Mouse (Mus musculus): ENCODE data around the gene Ehhadh.

Gene Ehhadh

DNA sequence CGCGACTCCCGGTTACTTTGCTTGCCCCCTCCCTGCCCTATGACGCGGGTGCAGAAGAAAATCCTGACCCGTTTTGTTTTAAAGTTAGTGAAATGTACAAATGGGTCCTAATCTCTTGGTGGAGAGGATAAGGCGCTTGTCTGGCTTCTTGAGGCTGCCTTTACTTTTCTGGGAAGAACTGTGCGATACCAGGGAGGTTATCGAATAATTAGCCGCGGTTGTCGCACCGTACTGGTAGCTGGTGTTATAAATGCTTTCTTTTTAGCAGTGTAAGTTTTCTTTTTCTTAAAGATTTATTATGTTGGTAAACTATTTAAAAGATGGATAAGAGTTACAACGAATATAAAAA is 7.1 kb upstream of the Ehhadh start:
- peak; percentile 40 for DNase-seq (ENCODE audit: low read depth, low spot score)

DNA sequence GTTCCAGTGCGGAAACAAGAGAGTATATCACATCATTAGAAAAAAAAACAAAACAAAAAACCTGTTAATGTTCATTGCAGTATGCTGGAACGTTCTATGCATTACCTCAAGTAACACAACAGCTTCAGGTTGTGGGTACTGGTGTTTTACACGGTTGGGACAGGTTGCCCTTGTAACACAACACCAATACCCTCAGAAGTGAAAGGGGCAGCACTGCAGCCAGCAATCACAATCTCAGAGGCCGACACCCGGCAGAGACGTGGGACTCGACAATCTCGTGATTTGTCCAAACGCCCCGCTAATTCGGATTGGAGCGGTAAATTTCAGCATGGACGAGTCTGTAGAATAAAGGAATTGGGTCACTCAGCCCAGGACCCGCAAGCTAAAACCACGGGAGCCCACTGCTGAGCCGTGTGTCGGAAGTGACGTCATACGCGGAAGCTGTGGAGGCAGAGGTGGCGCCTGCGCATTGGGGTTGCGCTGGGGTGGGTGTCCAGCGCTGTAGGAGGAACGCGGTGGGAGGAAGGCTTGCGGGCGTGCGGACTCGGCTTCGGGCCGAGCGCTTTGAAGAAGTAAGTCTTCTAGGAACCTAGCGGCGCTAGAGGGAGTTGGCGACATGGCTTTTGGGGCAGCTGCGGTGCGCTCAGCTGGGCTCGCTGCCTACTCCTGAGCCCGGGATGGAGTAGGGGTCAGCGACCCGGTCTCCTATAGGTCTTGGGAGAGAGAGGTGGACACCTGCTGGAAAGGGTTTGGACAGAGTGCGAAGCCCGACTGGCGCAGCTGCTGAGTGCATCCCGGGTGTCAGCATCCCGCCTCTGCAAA is 6.5 kb upstream of the Ehhadh start, which contains the start of gene Map3k13:
TSS of gene Map3k13 (plus strand) at position 472 of the 822 bp plus-strand sequence.
- DNase-seq (ENCODE audit: low read depth, low spot score) = peak; percentile 87

DNA sequence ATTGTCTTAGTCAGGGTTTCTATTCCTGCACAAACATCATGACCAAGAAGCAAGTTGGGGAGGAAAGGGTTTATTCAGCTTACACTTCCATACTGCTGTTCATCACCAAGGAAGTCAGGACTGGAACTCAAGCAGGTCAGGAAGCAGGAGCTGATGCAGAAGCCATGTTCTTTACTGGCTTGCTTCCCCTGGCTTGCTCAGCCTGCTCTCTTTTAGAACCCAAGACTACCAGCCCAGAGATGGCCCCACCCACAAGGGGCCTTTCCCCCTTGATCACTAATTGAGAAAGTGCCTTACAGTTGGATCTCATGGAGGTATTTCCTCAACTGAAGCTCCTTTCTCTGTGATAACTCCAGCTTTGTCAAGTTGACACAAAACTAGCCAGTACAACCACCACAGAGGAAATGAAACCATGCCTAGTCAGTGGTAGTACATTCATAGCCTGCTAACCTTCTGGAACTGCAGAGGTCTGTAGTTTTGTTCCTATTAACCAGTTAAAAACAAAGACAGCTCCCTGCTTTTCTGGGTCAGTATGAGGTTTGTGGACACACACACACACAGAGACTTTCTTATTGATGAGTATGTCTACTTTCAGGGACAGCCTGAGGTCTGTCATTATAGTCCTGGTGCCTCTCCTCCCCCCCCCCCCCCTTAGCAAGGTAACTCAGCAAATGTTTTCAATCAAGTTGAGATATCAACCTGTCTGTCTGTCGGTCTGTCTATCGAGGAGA is 5.6 kb upstream of the Ehhadh start:
- peak; percentile 17 for DNase-seq (ENCODE audit: low read depth, low spot score)

DNA sequence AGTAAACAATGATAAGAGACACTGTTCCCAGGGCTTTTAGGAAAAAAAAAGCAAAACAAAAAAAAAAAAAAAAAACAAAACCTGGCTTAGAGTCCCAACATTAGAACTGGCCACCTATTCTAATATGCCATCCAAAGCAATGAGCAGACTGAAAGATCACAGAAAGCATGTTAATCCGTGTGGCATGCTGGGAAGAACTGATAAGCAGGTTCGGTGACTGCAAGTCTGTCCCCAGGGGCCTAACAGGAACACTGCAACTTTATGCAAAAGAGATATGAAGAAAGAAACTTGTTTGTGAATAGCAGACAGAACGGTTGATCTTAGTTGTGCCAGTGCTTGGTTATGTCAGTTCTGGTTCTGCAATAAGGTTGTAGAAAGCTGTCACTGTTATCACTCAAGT is 4.2 kb upstream of the Ehhadh start:
- DNase-seq (ENCODE audit: low read depth, low spot score) = peak; percentile 50

DNA sequence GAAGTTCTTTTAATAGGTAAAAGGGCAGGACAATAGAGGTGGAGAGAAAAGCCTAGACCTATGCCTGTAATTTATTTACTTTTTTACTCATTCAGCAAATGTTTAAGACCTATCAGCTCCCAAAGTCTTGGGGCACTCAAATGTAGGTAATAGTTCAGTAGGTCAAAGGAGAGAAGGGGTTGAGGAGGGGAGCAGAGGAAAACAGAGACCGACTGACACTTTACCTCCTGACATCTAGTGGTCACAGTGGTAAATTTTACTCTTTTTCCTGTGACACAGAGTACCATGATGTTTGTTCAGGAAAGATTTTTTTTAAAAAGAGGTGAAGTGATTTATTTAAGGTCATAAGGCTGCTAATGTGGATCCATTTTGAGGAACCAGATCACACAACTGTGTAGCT is 2.9 kb upstream of the Ehhadh start:
- no peak for DNase-seq (ENCODE audit: low read depth, low spot score)

DNA sequence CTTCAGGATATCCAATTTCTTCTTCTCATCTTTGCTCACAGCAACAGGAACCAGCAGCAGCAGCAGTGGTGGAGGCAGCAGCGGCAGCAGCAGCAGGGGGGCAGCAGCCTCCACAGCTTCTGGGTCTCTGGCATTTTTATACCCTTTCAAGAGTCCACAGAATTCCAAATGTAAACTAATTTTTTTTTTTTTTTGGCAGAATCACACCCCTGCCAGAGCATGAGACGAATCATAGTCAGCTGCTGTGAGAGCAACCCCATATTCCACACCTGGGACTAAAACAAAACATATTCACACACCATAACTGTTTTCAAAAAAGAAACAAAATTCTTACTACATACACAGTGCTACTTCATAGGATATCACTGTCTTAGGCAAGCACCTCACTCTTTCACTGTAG is 1.6 kb upstream of the Ehhadh start:
- no peak for DNase-seq (ENCODE audit: low read depth, low spot score)

DNA sequence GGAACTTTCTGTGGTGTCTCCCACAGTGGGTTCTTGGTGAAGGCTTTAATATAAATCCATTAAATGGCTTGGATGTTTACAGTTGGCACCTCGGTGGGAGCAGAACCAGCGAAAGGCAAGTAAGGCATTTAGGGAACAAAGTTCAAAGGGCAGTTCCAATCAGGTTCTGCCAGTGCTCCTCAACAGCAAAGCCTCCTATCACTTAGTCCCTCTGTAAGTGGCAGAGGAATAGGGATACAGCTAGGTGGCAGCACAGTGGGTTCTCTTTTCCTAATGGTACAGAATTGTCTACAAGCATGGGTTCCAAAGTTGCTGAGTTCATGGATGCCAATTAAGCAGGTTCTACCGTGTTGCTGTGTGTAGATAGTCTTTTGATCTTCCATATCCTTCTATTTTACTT is 974 bp upstream of the Ehhadh start:
- DNase-seq (ENCODE audit: low read depth, low spot score) = no peak

DNA sequence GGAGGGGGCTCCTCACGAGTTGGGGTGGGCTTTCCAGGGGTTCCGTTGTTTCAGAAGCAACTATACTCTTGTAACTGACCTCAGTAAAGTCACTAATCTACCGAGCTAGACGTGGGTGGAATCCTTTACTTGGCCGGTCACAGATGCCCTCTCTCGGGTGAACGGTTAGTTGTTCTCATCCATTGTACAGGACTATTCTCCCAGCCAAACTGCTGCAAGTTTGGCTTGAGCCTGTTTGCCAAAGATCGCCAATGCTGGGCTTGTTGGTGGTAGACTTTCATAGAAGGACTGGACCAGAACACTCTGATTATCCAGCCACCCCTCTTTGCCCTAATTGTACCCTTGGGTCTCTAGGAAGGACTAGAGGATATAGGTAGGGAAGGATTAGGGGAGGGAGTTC is 1.3 kb downstream of the Ehhadh start:
- no peak for DNase-seq (ENCODE audit: low read depth, low spot score)

DNA sequence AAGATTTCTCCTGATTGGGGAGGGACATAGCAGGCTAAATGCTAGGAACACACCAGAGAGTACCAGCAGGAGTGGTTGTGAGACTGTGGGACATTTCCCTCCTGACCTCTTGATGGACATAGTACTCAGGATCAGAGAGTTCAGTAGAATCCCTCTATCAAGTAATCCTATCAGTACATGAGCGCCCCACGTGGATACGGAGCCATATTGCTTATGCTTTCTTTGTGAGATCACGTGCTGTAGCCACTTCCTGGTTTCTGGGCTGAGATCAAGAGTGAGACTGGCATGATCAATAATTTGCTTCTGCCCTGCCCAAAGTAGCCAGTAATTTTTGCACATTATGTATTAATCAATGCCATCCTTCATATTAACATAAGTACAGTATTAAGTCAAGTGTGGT is 2.6 kb downstream of the Ehhadh start:
- no peak for DNase-seq (ENCODE audit: low read depth, low spot score)

DNA sequence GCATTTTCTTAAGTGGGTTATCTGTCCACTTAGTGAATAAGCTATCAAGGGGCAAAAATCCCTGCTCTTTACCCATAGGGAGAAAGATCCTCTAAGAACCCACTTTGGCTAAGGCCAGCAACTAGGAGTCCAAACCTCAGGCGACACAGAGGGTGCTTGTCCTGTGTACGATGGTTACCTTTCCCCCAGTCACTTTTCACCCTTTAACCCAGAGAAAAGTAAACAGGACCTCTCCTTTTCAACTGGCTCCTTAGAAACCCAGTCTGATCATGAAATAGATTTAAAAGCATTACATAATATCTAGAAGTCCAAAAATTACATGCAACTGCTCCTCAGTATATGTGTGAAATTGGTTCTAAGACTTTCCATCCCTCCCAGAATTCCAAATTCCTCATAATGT is 4.8 kb downstream of the Ehhadh start:
- no peak for DNase-seq (ENCODE audit: low read depth, low spot score)

DNA sequence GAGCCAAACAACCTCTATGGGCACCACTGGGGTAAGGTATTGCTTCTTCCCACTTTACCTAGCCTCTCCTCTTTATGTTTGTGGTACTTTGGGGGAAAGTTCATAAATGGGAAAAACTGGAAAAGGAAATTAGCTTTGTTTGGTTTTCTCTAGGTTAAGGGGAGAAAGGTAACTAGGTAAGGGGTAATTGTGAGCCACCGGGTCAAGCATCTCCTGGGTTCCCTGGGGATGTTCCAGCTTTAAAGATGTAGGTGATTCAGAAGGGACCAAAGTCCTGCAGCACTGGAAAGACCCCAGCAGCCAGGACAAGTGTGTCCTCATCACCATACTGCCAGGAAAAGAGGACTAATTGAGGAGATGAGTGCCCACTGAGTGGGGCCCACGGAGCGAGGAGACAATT is 5.7 kb downstream of the Ehhadh start:
- DNase-seq (ENCODE audit: low read depth, low spot score) = no peak

DNA sequence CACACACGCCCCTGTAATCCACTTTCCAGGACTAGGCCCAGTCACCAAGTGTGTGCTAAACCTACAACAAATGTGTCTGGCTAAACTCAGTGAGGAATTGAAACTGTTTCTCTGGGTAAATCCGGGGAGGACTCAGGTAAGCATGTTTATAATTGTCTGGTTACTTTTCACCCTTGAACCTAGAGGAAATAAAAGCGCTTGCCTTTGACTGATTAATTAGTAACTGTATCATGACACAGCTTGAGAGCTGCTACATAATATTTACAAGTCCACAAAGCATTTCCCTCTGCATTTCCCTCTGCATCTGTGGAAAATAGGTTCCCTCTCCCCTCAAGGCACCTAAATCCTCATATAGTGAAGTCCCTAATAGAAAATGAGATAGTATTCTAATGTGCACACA is 6.3 kb downstream of the Ehhadh start:
- DNase-seq (ENCODE audit: low read depth, low spot score) = no peak

DNA sequence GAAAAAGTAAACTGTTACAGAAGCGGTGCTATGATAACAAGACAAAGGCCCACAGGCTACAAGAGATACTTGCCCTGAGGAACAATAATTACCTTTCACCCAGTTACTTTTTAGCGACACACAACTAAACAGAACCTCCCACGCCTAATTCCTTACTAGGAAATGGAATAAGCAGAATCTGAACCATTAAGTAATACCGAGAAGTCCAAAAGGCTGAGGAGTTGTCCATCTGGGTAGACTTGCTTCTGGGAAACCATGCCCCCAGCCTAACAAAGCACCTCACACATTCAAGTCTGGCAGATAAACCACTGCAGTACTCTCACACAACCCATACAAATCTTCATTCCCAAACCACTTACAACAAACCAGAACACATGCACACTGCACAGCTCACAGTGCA is 8.5 kb downstream of the Ehhadh start:
- DNase-seq (ENCODE audit: low read depth, low spot score) = no peak

DNA sequence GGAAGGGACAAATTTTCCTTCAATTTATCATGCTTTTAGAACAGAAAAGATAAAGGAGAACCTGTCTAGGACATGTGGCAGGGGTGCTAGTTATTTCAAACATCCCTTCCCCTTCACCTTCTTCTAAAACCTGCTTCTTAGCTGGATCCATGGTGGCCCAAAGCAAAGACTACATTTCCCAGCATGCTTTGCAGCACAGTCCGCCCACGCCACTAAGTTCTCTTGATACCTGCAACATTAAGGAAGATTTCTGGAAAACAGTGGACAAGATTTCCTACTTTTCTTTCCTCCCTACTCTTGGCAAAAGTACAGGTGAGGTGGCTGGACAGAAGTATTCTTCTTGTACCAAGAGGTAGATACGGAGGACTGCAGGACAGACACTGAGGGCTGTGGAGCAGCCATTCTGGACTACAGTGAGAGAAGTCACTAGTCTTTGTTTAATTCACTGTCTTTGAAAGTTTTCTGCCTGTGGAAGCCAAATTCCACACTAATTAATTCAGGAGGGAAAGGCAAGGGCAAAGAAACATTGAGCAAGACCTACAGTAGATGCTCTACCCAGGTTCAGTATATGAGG is 9.2 kb downstream of the Ehhadh start:
- no peak for DNase-seq (ENCODE audit: low read depth, low spot score)

DNA sequence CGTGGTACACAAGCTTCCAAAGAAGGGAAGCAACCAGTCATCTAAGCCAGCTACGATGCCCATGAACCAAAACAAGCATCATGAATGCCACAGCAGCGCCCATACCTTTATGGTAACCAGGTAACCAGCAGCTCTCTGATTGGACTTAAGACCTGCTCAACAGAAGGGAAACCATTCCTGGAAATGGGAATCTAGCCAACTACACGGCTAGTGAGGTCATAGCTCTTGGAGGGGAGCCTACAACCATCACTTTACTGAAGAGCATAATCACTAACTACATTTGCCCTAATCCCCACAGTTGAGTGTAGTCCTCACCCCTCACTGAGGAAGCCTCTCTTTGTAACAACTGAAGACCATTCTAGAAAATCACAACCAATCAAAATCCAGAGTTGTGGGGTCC is 12.9 kb downstream of the Ehhadh start:
- DNase-seq (ENCODE audit: low read depth, low spot score) = no peak

DNA sequence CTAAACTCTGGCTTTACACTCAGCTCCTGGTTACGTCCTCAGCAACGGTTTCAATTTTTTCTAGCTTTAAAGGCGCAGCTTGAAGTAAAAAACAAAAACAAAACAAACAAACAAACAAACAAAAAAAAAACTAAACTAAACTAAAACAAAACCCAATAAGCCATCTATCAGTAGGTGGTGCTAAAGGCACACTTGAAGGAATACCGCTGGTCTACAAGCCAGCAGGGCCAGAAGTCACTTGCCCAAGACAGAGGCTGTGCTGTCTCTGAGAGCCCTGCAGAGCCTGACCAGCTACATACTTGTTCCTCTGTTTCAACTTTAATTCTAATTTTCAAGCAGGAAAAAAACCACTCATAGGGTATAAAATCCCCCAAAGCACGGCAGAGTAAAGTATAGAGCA is 17.9 kb downstream of the Ehhadh start:
- DNase-seq (ENCODE audit: low read depth, low spot score) = no peak

DNA sequence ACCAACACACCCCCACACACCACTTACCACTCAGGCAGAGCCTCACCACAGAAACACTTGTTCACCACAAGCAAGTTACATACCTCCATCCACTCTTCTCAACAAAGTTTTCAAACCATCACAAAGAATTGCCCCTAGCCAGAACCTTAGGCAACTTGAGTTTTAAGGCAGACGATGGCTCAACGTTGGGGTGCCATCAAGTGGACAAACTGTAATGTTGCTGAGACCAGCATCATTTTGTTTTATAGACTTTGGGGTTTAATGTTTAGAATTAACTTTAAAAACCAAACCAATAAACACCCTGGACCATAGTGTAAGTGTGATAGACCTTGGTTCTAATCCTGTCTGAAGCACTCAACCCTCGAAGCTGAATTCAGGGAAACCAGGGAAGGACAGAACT is 19.4 kb downstream of the Ehhadh start:
- no peak for DNase-seq (ENCODE audit: low read depth, low spot score)

DNA sequence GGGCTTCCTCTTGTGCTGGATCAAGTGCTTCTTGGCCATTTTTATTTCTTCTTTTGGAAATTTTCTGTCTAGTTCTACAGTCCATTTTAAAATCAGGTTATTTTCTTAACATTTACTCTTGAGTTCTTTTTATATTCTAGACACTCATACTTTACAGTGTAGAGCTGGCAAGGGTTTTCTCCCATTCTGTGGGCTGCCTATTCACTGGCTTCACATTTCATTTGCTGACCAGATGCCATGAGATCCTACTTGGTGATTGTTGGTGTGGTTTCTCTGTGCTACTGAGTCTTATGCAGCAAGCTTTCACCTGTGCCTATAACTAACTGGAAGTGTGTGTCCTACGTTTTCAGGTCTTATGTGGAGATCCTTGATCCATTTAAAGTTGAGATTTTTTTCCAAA is 29.2 kb downstream of the Ehhadh start:
- DNase-seq (ENCODE audit: low read depth, low spot score) = no peak

DNA sequence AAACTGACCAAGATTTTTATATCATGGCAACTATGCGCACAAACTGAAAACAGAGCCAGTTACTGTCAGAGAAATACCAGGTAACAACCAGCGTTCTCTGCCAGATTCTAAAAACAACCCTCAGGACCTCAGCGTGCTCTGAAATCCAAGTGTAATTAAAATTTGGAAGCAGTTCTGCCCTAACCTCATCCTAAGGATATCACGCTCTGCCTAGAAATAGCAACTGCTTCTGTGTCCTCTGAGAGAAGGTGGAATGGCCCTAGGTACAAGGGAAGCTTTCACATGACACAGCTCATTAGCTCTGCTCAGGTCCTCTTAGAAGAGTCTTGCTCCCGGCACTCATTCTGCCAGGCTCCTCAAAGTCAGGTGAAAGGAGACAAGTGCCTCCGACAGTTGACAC is 44.2 kb downstream of the Ehhadh start:
- no peak for DNase-seq (ENCODE audit: low read depth, low spot score)

DNA sequence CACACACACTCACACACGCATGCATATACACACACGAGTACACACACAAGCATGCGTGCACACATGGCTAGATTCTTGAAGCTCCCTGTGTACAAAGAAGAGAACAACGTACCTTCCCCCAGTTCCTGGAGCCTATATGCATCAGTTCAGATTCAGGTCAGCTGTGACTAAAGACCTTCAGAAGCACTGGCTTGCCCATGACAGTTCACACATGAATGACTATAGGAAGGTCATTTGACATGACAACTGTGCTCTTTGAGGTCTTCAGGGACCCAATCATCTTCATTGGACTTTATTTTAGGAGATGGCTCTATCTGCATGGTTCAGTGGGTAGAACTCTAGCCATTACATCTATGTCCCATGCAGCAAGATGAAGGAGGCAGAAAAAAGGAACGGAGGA is 44.7 kb downstream of the Ehhadh start:
- DNase-seq (ENCODE audit: low read depth, low spot score) = no peak

DNA sequence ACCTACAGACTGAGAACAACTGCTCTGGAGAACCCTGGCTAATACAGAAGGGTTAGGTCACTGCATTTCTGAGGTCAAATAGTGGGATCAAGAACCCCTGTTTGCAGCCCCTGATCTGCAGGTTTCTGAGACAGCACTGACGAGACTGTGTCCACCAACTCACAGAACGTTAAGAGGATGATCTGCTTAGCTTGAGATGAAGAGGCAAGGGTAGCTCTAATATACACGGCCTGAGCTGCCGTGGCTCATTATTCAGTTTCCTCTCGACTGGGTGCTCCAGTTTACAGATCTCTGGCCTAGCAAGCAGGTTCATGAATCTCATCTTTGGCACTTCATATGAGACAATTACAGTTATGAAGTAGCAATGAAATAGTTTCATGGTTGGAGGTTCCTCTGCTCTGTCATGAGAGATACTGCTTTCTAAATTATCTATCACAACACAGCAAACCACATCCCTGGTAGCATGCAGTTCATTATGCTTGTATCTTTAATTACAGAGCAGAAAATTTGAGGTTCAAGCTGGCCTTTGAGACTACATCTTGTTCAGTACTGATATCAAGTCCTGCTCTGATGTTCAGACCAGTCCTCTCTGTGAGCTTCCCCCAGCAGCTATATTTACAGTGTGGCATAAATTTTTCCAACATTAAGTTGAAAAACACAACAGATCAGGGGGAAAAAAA is 45.3 kb downstream of the Ehhadh start:
- no peak for DNase-seq (ENCODE audit: low read depth, low spot score)

DNA sequence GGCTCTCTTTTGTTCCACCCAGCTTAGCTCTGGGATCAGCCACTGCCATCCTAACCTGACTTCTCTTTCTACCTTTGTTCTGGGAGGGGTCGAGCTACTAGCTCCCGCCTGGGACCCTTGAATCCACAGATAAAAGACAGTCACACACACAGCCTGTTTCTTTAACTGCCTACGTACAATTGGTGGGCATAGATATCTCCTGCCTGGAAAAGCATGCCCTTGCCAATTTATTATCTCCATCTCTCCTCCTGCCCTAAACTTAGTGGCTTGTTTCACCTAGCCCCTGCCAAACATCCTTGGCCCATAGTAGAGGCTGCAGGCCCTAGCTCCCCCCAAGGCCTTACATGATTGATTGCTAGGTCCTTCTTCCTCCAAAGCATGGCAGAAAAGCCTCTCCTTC is 46.1 kb downstream of the Ehhadh start:
- DNase-seq (ENCODE audit: low read depth, low spot score) = no peak

All from c-Kit-negative CD71-positive TER-119-positive erythroid progenitor cells, embryonic 14.5 days (primary cell).